Mouse (Mus musculus) limb, embryonic 15.5 days (tissue): Measurements from ENCODE around the gene Gsn. TPM values are rescaled to one million over a fixed set of nuclear protein-coding genes. Genes with fewer than 3 reads are reported as not detected.

Source experiments
- ATAC-seq: fragments of 200-750 bp; cut with Nextera tagmentation; 2 replicates; pipeline ENCODE4 v1.8.0; 2017; ENCODE audit warnings: low read depth, moderate TSS enrichment; ENCODE audit not compliant: insufficient number of reproducible peaks, low FRiP score, low TSS enrichment
- H3K27ac ChIP-seq: fragments of 300-500 bp; sonication (generic); 2 replicates; pipeline ENCODE4 v1.5.1; 2015; ENCODE audit warnings: moderate library complexity, mild to moderate bottlenecking, inconsistent platforms
- H3K27me3 ChIP-seq: fragments of 300-500 bp; sonication (generic); 2 replicates; pipeline ENCODE4 v1.6.1; 2015; ENCODE audit warnings: inconsistent platforms
- H3K36me3 ChIP-seq: fragments of 300-500 bp; sonication (generic); 2 replicates; pipeline ENCODE4 v1.6.1; 2015; ENCODE audit warnings: inconsistent platforms
- H3K4me1 ChIP-seq: fragments of 300-500 bp; sonication (generic); 2 replicates; pipeline ENCODE4 v1.6.1; 2015; ENCODE audit warnings: inconsistent platforms
- H3K4me2 ChIP-seq: fragments of 300-500 bp; sonication (generic); 2 replicates; pipeline ENCODE4 v1.6.1; 2015; ENCODE audit warnings: mild to moderate bottlenecking, inconsistent platforms
- H3K4me3 ChIP-seq: fragments of 300-500 bp; sonication (generic); 2 replicates; pipeline ENCODE4 v1.5.1; 2015; ENCODE audit warnings: mild to moderate bottlenecking, inconsistent platforms
- H3K9ac ChIP-seq: fragments of 300-500 bp; sonication (generic); 2 replicates; pipeline ENCODE4 v1.6.1; 2015; ENCODE audit warnings: inconsistent platforms
- H3K9me3 ChIP-seq: fragments of 300-500 bp; sonication (generic); 2 replicates; pipeline ENCODE4 v1.6.1; 2016; ENCODE audit warnings: inconsistent platforms
- WGBS: fragments of 180-500 bp; shearing (Covaris S2); methylation state at CpG from one replicate; pipeline ENCODE4 v1.1.7; 2015; 5-methylcytosine and 5-hydroxymethylcytosine counted together
- polyA plus RNA-seq: library from polyadenylated mRNA; unstranded; fragments of >200 nt; fragmentation: Nextera tagmentation; extraction: Ambion mirVana; gene quantifications from 2 replicates; pipeline ENCODE4 v1.2.1, GENCODE M21; 2015

The Gsn gene
- polyA plus RNA-seq, 1 experiment from 2014 or later = 288 TPM

DNA sequence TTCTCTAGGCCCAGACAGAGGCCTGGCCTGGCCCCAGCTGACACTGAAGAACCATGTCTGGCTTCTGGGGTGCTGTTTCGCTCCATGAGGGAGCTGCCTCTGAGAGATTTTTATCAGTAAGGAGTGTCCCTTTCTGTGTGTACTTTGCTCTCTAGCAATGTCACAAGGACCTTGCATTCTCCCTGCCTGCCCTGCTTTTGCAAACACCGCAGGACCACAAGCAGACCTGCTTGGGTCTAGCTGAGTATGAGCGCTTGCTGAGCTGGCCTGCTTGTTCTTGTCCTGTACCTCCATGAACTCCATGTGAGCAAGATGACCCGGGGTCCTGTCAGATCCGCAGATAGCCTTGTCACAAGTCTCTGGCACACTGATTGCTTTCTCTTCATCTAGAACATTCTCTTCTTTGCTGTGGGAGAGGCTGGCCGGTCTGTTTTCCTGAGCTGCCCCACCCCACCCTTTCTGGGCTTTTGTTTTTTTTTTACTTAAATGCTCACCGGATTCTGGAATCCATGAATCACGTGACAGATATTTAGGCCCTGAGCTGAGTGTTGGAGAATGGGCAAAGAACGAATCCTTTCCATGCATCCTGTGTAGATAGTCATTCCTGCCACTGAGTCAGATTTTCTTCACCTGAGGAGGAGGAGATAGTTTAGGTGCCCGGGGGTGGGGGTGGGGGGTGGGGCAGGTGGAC is 11.8 kb downstream of the Gsn start:
- Histone ChIP-seq H3K4me3 (no peak overlapping the region), H3K9ac (no peak overlapping the region), H3K36me3 (no peaks in the 10 kb centered on the region), H3K27me3 (no peaks in the 10 kb centered on the region), H3K4me1 (peaks cover 79% of the 10 kb centered on the region), H3K27ac (peak overlapping the region; percentile 80), H3K4me2 (no peak overlapping the region), H3K9me3 (no peaks in the 10 kb centered on the region)
- WGBS = 67% methylated on average over 10 of the region's 10 CpGs
- no peak for ATAC-seq

GRCm38 (mm10) chr2:35269136-35269535 is 13.0 kb downstream of the Gsn start:
- no peak overlapping the region for H3K4me3 ChIP-seq
- ATAC-seq = no peak
- 85% methylated on average over 6 of the region's 6 CpGs for WGBS
- peak overlapping the region; percentile 80 for H3K27ac ChIP-seq
- no peak overlapping the region for H3K9ac ChIP-seq
- peaks cover 90% of the 10 kb centered on the region for H3K4me1 ChIP-seq
- H3K36me3 ChIP-seq = no peaks in the 10 kb centered on the region
- no peak overlapping the region for H3K4me2 ChIP-seq
- no peaks in the 10 kb centered on the region for H3K9me3 ChIP-seq
- no peaks in the 10 kb centered on the region for H3K27me3 ChIP-seq

- WGBS = 45% methylated on average over 4 of the region's 4 CpGs
- Histone ChIP-seq H3K36me3 (no peaks in the 10 kb centered on the region), H3K27ac (peak overlapping the region; percentile 80), H3K9ac (no peak overlapping the region), H3K27me3 (no peaks in the 10 kb centered on the region), H3K9me3 (no peaks in the 10 kb centered on the region), H3K4me2 (no peak overlapping the region; the same call in 1 of the 2 replicates), H3K4me1 (peaks cover 91% of the 10 kb centered on the region), H3K4me3 (no peak overlapping the region)
- no peak for ATAC-seq
These were observed 13.6 kb downstream of the Gsn start for GRCm38 (mm10) chr2:35269716-35270260.

- H3K4me2 ChIP-seq = no peak overlapping the region; the same call in 1 of the 2 replicates
- WGBS = 14% methylated on average over 10 of the region's 10 CpGs
- H3K4me3 ChIP-seq = no peak overlapping the region
- no peaks in the 10 kb centered on the region for H3K9me3 ChIP-seq
- H3K36me3 ChIP-seq = no peaks in the 10 kb centered on the region
- H3K27ac ChIP-seq = peak overlapping the region; percentile 80
- peak; percentile 52 for ATAC-seq
- H3K4me1 ChIP-seq = peaks cover 85% of the 10 kb centered on the region
- H3K9ac ChIP-seq = no peak overlapping the region
- no peaks in the 10 kb centered on the region for H3K27me3 ChIP-seq
These were observed 14.4 kb downstream of the Gsn start for GRCm38 (mm10) chr2:35270531-35270984.

DNA sequence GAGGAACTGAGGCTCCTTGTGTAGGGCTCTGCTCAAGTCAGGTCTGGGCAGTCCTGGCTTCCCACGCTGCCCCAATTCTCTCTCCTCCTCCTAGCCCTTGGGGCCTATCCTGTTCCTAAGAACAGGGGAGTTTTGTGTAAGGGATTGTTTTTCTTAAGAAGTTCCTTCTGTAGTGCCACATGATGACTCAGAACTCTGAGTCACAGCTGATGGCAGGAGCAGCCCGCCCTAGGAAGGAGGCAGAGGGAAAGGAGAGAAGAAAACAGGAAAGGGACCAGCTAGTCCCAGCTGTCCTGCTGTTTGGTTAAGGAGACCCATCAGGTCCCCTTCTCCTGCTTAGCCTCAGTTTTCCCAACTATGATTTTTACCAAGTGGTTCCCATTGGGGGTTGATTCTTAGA is 15.6 kb downstream of the Gsn start:
- H3K36me3 ChIP-seq = no peaks in the 10 kb centered on the region
- H3K27ac ChIP-seq = peak overlapping the region; percentile 76
- no peak overlapping the region for H3K9ac ChIP-seq
- H3K4me1 ChIP-seq = peaks cover 78% of the 10 kb centered on the region
- no peaks in the 10 kb centered on the region for H3K27me3 ChIP-seq
- 41% methylated on average over 2 of the region's 2 CpGs for WGBS
- no peak overlapping the region for H3K4me2 ChIP-seq
- H3K9me3 ChIP-seq = no peaks in the 10 kb centered on the region
- no peak overlapping the region for H3K4me3 ChIP-seq
- ATAC-seq = no peak

DNA sequence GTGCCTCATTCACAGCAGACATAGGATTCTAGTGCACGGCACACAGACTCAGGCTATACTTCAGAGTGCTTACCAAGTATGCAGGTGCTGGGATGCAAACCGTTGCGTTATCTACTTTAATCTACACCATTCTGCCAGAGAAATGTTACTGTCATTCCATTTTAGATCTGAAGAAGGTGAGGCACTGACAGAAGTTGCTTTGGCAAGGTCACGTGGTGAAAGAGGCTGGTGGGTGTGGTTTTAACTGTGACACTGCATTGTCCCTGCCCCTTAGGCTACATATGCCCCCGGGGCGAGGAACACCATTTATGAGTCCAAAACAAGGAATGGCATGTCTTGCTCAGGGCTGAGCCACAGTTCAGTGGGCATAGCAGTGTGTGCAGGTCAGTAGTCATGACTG is 16.7 kb downstream of the Gsn start:
- Histone ChIP-seq H3K36me3 (no peaks in the 10 kb centered on the region), H3K27me3 (no peaks in the 10 kb centered on the region), H3K4me1 (peaks cover 74% of the 10 kb centered on the region), H3K4me2 (no peak overlapping the region), H3K27ac (peak overlapping the region; percentile 86), H3K9me3 (no peaks in the 10 kb centered on the region), H3K4me3 (no peak overlapping the region), H3K9ac (no peak overlapping the region)
- 73% methylated on average over 6 of the region's 6 CpGs for WGBS
- no peak for ATAC-seq

DNA sequence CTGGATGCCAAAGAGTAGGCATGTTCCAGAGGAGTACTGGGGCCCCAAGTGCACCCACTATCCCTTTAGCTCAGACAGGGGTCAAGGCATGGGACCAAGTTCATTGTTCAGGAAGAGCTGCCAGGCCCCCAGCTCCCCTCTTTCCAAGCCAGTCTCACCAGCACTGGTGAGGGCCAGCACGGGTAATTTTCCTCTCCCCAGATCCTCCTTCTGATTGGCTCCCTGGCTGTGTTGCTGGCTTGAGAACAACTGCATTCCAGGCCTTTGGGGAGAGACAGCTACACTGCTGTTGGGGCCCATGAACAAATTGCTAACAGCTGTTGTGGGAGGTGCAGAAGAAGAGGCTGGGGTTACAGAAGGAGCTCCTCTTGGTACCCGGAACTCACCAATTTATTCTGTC is 17.4 kb downstream of the Gsn start:
- Histone ChIP-seq H3K4me3 (no peak overlapping the region), H3K9ac (0 out of 2 replicates have a peak overlapping the region, but pooled peaks have one; percentile 2), H3K36me3 (no peaks in the 10 kb centered on the region), H3K9me3 (no peaks in the 10 kb centered on the region), H3K4me2 (0 out of 2 replicates have a peak overlapping the region, but pooled peaks have one; percentile 3), H3K27me3 (no peaks in the 10 kb centered on the region), H3K4me1 (peaks cover 70% of the 10 kb centered on the region), H3K27ac (peak overlapping the region; percentile 86)
- 6% methylated on average over 2 of the region's 2 CpGs for WGBS
- peak; percentile 75 for ATAC-seq

- Histone ChIP-seq H3K4me2 (no peak overlapping the region), H3K9ac (no peak overlapping the region), H3K4me1 (peaks cover 42% of the 10 kb centered on the region), H3K4me3 (no peak overlapping the region), H3K9me3 (no peaks in the 10 kb centered on the region), H3K27me3 (peaks cover 14% of the 10 kb centered on the region), H3K36me3 (0 out of 2 replicates have a peak, but pooled peaks cover 5% of the 10 kb centered on the region), H3K27ac (peak overlapping the region; percentile 17; the same call in 1 of the 2 replicates)
- 77% methylated on average over 3 of the region's 3 CpGs for WGBS
- ATAC-seq = no peak
These were observed 21.5 kb downstream of the Gsn start for GRCm38 (mm10) chr2:35277686-35278085.

GRCm38 (mm10) chr2:35278371-35279210 is 22.4 kb downstream of the Gsn start:
- H3K9me3 ChIP-seq = no peaks in the 10 kb centered on the region
- WGBS = 84% methylated on average over 7 of the region's 7 CpGs
- no peak overlapping the region for H3K4me3 ChIP-seq
- H3K4me1 ChIP-seq = peaks cover 38% of the 10 kb centered on the region
- peaks cover 23% of the 10 kb centered on the region for H3K27me3 ChIP-seq
- H3K27ac ChIP-seq = no peak overlapping the region
- H3K36me3 ChIP-seq = 0 out of 2 replicates have a peak, but pooled peaks cover 5% of the 10 kb centered on the region
- H3K4me2 ChIP-seq = no peak overlapping the region
- H3K9ac ChIP-seq = no peak overlapping the region
- ATAC-seq = no peak

DNA sequence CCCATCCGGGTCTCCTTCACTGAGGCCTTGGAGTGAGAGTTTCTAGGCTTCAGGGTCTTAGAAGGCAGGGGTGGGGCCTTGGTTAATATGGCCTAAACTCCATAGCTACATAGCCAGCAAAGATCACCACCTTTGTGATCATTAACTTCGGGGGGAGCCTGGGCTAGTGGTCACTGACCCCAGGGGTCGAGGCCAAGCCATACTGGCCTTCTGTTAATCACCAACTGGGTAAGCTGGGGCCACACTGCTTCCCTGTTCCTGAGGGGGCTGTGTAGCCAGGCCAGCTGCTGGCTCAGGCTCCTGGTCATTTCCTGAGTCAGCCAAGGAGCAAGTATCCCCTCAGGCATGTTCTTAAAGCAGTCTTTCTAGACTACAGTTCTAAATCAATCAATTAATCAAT is 23.8 kb downstream of the Gsn start:
- ATAC-seq = no peak
- Histone ChIP-seq H3K4me2 (no peak overlapping the region), H3K27me3 (peaks cover 26% of the 10 kb centered on the region), H3K4me3 (no peak overlapping the region), H3K9ac (no peak overlapping the region), H3K36me3 (peaks cover 13% of the 10 kb centered on the region; the same call in 1 of the 2 replicates), H3K9me3 (no peaks in the 10 kb centered on the region), H3K4me1 (peaks cover 28% of the 10 kb centered on the region), H3K27ac (no peak overlapping the region)
- WGBS = 65% methylated on average over 3 of the region's 3 CpGs

GRCm38 (mm10) chr2:35282214-35282613 is 26.0 kb downstream of the Gsn start:
- WGBS = 2% methylated on average over 32 of the region's 32 CpGs
- H3K4me2 ChIP-seq = peak overlapping the region; percentile 76
- peak overlapping the region; percentile 40 for H3K4me3 ChIP-seq
- H3K9ac ChIP-seq = peak overlapping the region; percentile 29
- peaks cover 26% of the 10 kb centered on the region for H3K27me3 ChIP-seq
- peaks cover 29% of the 10 kb centered on the region for H3K36me3 ChIP-seq
- H3K27ac ChIP-seq = no peak overlapping the region
- ATAC-seq = 0 out of 2 replicates have a peak, but pooled peaks have one; percentile 27
- peaks cover 24% of the 10 kb centered on the region for H3K4me1 ChIP-seq
- no peaks in the 10 kb centered on the region for H3K9me3 ChIP-seq
